Mouse (Mus musculus) olfactory bulb, adult 2 months (tissue): ENCODE results near the gene Tcf19. TPM values are rescaled to one million over a fixed set of nuclear protein-coding genes. Genes with fewer than 3 reads are reported as not detected.

Source experiments
- H3K27ac ChIP-seq: fragments of 200-500 bp; 2 replicates; pipeline ENCODE4 v1.5.1; 2012; ENCODE audit warnings: low read depth, low read length; ENCODE audit not compliant: insufficient read depth
- H3K4me1 ChIP-seq: fragments of 200-500 bp; 2 replicates; pipeline ENCODE4 v1.6.1; 2012; ENCODE audit warnings: low read length; ENCODE audit not compliant: control insufficient read depth, insufficient read depth
- H3K4me3 ChIP-seq: fragments of 200-500 bp; 2 replicates; pipeline ENCODE4 v1.5.1; 2012; ENCODE audit warnings: mild to moderate bottlenecking, low read depth, low read length, moderate library complexity; ENCODE audit not compliant: insufficient read depth
- CTCF ChIP-seq: fragments of 200-500 bp; IDR thresholded peaks from 2 replicates; pipeline ENCODE4 v1.5.1; 2012; ENCODE audit warnings: low read depth, mild to moderate bottlenecking, low read length, moderate library complexity; ENCODE audit not compliant: insufficient read depth
- POLR2A ChIP-seq: fragments of 200-500 bp; IDR thresholded peaks from 2 replicates; pipeline ENCODE4 v1.6.1; 2012; ENCODE audit warnings: mild to moderate bottlenecking, low read depth, low read length, moderate library complexity; ENCODE audit not compliant: insufficient read depth
- WGBS: fragments of 180-500 bp; shearing (Covaris S2); methylation state at CpG from one replicate; pipeline ENCODE4 v1.1.7; 2018; 5-methylcytosine and 5-hydroxymethylcytosine counted together
- polyA plus RNA-seq: library from polyadenylated mRNA; stranded (reverse); fragments of >200 nt; gene quantifications from 2 replicates; pipeline ENCODE4 v1.2.4, GENCODE M21; 2012; ENCODE audit warnings: low replicate concordance; ENCODE audit not compliant: missing spikeins, insufficient read depth, insufficient read length

The Tcf19 gene
- polyA plus RNA-seq, 1 experiment: not detected

- Histone ChIP-seq H3K4me1 (peaks cover 29% of the 10 kb centered on the region), H3K4me3 (no peak overlapping the region), H3K27ac (no peak overlapping the region; the same call in 1 of the 2 replicates)
- 71% methylated on average over 8 of the region's 8 CpGs for WGBS
- TF ChIP-seq CTCF (no peak), POLR2A (no peak)
These were observed 34.2 kb upstream of the Tcf19 start for GRCm38 (mm10) chr17:35550871-35551270.

- Histone ChIP-seq H3K4me1 (peaks cover 29% of the 10 kb centered on the region), H3K27ac (peak overlapping the region; percentile 86), H3K4me3 (no peak overlapping the region)
- no peak for TF ChIP-seq POLR2A
- no peak for TF ChIP-seq CTCF
- WGBS: 94% methylated on average over 4 of the region's 4 CpGs
These were observed 33.5 kb upstream of the Tcf19 start for GRCm38 (mm10) chr17:35550143-35550494.

DNA sequence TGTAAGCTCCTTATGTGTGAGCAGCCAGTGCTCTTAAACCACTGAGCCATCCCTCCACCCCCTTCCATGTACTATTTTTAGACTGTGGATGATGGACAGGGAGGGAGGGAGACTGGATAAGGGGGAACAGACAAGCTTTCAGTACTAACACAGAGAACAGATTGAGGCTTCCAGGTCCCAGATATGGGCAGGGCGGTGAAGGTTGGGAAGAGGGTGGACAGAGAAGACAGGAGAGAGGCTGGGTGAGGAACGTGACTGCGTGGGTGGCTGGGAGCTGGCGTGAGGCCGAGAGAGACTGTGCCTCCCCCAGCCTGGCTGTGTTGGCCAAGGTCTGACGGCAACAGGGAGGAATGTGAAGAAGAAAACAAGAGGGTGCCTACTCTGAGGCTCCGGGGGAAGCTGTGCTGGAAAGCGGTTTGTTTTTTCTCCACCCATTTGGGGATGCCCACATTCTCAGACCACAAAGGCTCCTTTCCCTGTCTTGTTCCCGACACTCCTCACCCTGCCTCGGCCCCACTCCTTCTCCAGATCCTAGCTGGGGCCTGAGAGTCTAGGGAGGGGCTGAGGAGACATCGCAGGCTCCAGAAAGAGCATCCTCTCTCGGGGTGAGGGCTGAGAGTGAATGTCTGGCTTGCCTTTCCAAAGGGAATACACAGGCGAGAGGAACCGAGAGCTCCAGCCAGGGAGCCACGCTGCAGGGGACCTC is 33.0 kb upstream of the Tcf19 start:
- TF ChIP-seq CTCF (no peak), POLR2A (no peak)
- no peak overlapping the region for H3K4me3 ChIP-seq
- H3K27ac ChIP-seq: peak overlapping the region; percentile 86
- 11% methylated on average over 15 of the region's 15 CpGs for WGBS
- H3K4me1 ChIP-seq: peaks cover 29% of the 10 kb centered on the region

- TF ChIP-seq CTCF (no peak), POLR2A (no peak)
- Histone ChIP-seq H3K4me1 (peaks cover 32% of the 10 kb centered on the region), H3K27ac (peak overlapping the region; percentile 58; the same call in 1 of the 2 replicates), H3K4me3 (no peak overlapping the region)
- 51% methylated on average over 5 of the region's 5 CpGs for WGBS
These were observed 32.0 kb upstream of the Tcf19 start for GRCm38 (mm10) chr17:35548636-35549035.

- WGBS: 63% methylated on average over 2 of the region's 2 CpGs
- Histone ChIP-seq H3K4me1 (peaks cover 43% of the 10 kb centered on the region), H3K27ac (no peak overlapping the region), H3K4me3 (no peak overlapping the region)
- no peak for TF ChIP-seq CTCF
- TF ChIP-seq POLR2A: no peak
These were observed 30.8 kb upstream of the Tcf19 start for GRCm38 (mm10) chr17:35547465-35547864.

- peaks cover 23% of the 10 kb centered on the region for H3K4me1 ChIP-seq
- no peak overlapping the region for H3K4me3 ChIP-seq
- no peak overlapping the region for H3K27ac ChIP-seq
- 28% methylated on average over 6 of the region's 6 CpGs for WGBS
- TF ChIP-seq CTCF (peak; percentile 81), POLR2A (no peak)
These were observed 28.1 kb upstream of the Tcf19 start for GRCm38 (mm10) chr17:35544680-35545079.

DNA sequence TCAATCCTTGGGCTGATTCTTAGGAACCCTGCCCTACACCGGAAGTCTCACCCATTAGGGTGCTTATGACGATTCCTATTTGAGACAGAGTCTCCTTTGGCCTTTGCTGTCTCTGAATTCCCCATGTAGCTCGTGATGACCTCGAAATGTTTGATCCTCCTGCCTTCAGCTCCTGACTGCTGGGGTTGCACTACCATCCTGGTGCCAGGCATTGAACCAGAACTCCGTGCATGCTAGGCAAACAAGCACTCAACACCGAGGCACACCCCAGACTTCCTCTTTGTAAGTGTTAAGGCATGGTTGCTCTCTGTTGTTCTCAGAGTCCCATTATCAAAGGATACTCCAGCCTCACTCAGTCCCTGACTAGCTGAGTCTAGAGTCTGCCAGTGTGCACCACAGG is 27.4 kb upstream of the Tcf19 start:
- no peak overlapping the region for H3K27ac ChIP-seq
- TF ChIP-seq POLR2A (no peak), CTCF (no peak)
- H3K4me3 ChIP-seq: no peak overlapping the region
- WGBS: 74% methylated on average over 6 of the region's 6 CpGs
- peaks cover 18% of the 10 kb centered on the region for H3K4me1 ChIP-seq

GRCm38 (mm10) chr17:35543412-35543861 is 26.8 kb upstream of the Tcf19 start:
- Histone ChIP-seq H3K4me1 (peaks cover 14% of the 10 kb centered on the region), H3K27ac (no peak overlapping the region; the same call in 1 of the 2 replicates), H3K4me3 (no peak overlapping the region)
- WGBS: 30% methylated on average over 14 of the region's 14 CpGs
- TF ChIP-seq POLR2A (no peak), CTCF (no peak)

- no peak overlapping the region for H3K4me3 ChIP-seq
- H3K4me1 ChIP-seq: peaks cover 14% of the 10 kb centered on the region
- H3K27ac ChIP-seq: no peak overlapping the region; the same call in none of the 2 replicates
- WGBS: 56% methylated on average over 15 of the region's 15 CpGs
- TF ChIP-seq POLR2A: no peak
- TF ChIP-seq CTCF: no peak
These were observed 26.3 kb upstream of the Tcf19 start for GRCm38 (mm10) chr17:35542761-35543411.

DNA sequence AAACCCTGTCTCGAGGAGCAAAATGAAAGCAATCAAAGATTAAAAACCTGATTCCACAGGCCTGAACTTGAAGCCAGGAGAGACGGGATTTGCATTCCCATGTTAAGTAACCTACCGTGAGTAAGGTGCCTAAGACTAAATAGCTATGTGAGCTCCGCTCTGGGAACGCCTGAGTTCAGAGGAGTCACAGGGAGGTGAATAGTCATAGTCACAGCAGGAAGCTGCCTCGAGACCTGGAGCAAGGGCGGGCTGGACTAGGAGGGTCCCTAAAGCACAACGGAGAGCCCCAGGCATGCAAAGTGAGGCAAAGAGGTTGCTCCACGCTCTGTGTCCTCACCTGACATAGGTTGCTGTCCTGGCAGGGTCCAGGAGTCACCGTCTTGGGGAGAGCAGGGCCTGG is 22.9 kb upstream of the Tcf19 start:
- Histone ChIP-seq H3K4me1 (peaks cover 16% of the 10 kb centered on the region), H3K27ac (no peak overlapping the region), H3K4me3 (no peak overlapping the region)
- 68% methylated on average over 10 of the region's 10 CpGs for WGBS
- TF ChIP-seq POLR2A (no peak), CTCF (no peak)
